Mouse (Mus musculus): ENCODE measurements around the gene Samd10. TPM values are rescaled to one million over a fixed set of nuclear protein-coding genes. Genes with fewer than 3 reads are reported as not detected.

Samd10 gene
- polyA plus RNA-seq, 1 experiment from 2014 or later, result 9.4 TPM

- no peak for DNase-seq (ENCODE audit: low spot score)
These were observed 20.9 kb downstream of the Samd10 start for GRCm38 (mm10) chr2:181577981-181578581.

- DNase-seq (ENCODE audit: low spot score), result no peak
These were observed 21.9 kb downstream of the Samd10 start for GRCm38 (mm10) chr2:181577126-181577525.

DNA sequence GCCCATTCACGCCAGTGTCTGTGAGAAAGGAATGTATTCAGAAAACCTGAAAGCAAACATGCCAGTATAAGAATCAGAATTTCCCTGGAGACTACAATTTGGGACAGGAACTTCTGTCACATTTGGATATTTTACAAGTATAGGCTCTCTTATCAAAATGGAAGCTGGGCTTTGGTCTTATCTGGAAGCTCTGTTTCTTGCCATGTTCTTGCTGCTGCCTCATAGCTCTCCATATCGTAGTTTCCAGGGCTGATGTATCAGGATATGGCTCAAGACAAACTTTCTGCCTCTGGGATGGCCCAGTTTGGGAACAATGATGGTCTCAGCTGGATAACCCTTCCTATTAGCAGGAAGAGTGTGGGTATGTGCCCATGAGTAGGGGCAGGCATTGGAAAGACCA lies 22.4 kb downstream of the Samd10 start:
- no peak for DNase-seq (ENCODE audit: low spot score)

- DNase-seq (ENCODE audit: low spot score), result no peak
These were observed 24.0 kb downstream of the Samd10 start for GRCm38 (mm10) chr2:181574921-181575545.

- DNase-seq (ENCODE audit: low spot score), result no peak
These were observed 25.1 kb downstream of the Samd10 start for GRCm38 (mm10) chr2:181573961-181574360.

DNA sequence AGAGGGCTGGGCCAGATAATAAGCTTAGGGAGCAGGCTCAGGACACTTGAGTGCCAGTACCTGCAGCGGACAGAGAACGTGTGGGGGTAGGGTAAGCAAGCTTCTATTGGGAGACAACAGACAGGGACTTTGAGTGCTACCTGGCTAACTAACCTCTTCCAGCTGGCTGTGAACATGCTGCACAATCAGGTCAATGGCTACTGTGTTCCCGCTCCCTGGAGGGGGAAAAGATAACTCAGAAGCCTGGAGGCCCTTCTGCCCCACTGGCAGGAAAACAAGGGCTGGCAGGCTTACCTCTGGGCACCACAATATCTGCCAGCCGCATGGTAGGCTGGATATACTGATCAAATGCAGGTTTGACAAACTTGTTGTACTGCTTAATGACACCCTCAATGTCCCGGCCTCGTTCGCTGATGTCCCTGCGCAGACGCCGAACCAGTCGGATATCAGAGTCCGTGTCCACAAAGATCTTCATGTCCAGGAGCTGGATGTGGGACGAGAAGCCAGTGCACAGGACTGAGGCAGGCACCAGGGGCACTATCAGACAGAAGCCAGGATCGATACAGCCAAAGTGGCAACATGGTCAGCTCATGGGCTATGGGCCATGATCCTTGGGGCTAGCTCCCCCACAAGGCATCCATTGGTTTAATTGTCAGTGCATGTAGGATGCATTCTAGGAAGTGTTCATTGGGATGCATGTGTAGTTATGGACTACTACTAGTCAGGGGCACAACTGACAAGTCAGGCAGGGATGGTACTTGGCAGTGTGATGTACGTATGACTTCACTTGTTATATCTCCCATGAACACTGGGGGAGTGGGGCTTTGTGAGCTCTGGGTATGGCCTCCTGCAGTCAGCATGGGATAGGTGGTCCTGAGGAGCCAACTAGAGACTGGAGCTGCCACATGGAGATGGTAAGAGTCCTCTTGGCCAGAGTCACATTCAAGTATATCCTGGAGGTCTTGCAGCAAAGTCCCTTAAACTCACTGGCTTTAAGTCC lies 25.8 kb downstream of the Samd10 start:
- no peak for DNase-seq (ENCODE audit: low spot score)

DNA sequence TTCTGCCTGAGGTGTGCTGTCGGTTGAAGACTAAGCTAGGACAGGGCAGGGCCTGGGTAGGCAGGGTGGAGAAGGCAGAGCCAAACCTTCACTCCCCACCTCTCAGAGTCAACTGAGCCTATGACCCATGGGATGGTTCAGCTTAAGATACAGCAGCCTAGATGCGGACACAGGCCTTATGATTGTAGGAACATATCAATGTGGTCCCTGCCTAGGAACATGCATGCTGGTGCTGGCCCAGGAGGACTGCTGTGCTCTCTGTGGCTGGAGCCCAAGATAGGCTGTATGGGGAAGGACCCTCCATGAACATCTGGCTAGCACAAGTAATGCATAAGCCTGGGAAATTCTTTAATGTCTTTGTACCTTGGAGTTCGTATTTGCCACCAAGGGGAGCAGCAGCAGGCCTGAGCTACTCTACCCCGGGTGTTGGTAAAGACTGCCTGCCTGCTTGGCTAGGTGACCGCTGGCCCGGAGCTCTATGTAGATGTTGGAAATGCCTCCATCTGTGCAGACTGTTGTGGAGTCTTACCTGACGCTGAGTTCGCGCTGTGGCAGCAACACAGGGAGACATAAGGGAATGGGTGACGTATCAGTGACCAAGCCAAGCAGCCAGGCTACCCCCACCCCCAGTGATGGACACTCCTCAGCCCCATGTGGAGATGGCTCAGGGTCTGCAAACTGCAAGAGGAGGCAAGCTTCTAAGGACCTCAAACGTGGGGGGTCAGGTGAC lies 26.9 kb downstream of the Samd10 start:
- DNase-seq (ENCODE audit: low spot score), result no peak

DNA sequence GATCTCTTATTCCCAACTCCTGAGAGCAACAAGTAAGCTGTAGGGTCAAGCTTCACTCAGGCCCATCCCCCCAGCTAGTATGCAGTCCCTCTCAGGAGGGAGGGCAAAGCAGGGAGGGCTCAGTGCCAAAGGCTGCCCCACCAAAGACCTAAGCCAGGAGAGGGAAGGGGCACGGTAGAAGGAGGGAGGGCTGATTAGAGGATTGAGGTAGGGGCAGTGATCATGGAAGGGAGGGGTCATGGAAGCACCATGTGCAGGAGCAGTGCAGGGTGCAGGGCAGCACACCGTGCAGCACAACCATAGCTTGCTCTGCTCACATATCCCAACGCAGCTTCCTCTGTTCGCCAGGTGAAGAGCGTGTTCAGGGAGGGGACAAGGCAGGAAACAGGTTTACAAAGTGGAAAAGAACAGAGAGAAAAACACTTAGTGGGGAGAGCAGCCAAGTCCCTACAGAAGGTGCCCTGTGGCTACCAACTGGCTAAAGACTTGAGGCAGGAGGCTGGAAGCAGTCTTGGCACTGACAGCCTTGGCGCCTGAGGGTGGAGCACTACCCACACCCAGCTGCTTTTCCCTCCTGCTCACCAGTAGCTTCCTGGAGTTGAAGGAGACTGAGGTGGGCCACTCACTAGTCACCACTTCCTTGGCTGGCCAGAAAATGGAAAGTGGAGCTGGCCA lies 28.0 kb downstream of the Samd10 start:
- no peak for DNase-seq (ENCODE audit: low spot score)

DNA sequence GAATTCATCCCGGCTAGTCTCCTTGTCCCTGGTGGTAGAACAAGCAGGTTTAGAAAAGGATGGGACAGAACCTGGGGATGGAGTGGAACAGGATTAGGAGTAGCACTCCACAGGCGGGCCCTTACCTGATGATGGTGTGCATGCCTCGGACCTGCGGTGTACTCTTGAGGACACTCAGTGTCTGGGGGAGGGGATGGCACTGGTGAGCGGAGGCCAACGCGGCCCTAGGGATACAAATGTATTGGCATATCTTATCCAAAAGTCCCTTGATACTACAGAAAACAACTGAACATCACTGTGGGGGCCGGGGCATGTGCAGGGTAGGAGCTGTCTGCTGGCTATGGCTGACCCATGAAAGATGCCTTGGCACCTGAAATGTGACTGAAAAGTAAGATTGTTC lies 28.6 kb downstream of the Samd10 start:
- no peak for DNase-seq (ENCODE audit: low spot score)

- DNase-seq (ENCODE audit: low spot score), result no peak
These were observed 29.2 kb downstream of the Samd10 start for GRCm38 (mm10) chr2:181569856-181570255.

GRCm38 (mm10) chr2:181568272-181569008 lies 30.6 kb downstream of the Samd10 start:
- peak; percentile 50 for DNase-seq (ENCODE audit: low spot score)

DNA sequence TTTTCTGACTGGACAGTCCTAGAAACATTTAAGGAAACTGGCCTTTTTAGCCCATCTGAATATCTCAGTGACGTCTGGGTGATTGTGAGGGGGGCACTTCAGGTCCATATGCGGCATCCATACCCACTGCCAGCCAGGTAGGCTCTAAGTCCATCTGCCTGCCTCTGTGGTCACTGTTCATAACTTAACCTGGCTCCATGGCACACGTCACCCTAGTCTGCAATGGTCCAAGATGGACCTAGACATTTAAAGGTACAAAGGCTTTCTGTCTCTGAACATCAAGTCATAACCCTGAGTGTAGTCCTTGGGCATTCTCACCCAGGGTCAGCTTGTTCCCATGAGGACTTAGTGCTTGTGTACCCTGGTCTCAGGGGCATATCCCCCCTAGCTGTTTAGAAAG lies 31.7 kb downstream of the Samd10 start:
- DNase-seq (ENCODE audit: low spot score), result no peak

- DNase-seq (ENCODE audit: low spot score), result no peak
These were observed 45.2 kb downstream of the Samd10 start for GRCm38 (mm10) chr2:181553772-181554171.

- DNase-seq (ENCODE audit: low spot score), result no peak
These were observed 48.8 kb downstream of the Samd10 start for GRCm38 (mm10) chr2:181550233-181550632.

DNA sequence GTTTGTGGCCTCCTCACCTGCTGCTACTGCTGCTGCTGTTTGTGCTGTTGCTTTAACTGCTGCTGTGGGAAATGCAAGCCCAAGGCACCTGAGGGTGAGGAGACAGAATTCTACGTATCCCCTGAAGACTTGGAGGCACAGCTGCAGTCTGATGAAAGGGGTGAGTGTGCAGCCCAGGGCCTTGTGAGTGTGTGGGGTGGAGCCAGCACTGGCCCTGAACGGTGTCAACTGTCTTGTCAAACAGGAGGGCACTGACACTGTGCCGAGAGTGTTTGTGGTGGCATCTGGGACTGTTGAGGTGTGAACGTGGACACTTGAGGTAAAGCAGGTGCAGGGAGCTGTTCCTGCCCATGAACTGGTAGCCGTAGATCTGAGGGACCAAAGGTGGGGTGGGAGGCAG lies 50.3 kb downstream of the Samd10 start:
- peak; percentile 23 for DNase-seq (ENCODE audit: low spot score)

DNA sequence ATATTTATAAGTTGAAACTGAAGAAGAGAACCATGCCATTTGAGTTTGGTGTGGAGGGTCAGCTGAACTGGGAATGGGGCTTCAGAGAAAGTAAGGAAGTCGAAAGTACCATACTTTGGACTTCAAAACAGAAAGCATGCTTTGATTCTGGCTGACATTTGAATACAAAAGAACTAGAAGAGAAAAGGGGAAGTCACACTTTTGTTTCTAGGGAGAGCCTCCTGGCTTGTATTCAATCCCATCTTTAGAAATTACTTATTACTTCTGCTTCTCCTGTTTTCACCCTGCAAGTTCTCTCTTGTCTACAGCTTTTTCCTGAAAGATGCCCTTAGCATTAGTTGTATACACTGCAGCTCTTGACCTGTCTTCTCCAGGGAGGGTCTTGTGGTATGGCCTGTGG lies 50.8 kb downstream of the Samd10 start:
- DNase-seq (ENCODE audit: low spot score), result no peak

GRCm38 (mm10) chr2:181546142-181546541 lies 52.9 kb downstream of the Samd10 start:
- DNase-seq (ENCODE audit: low spot score), result no peak

All from thymus, postnatal 0 days (tissue).